Mouse (Mus musculus): ENCODE data around the gene Fpr1. TPM values are rescaled to one million over a fixed set of nuclear protein-coding genes. Genes with fewer than 3 reads are reported as not detected.
"Not testable (repeated sequence)": the region's sequence is repeated elsewhere in the genome, so short reads cannot be mapped to it uniquely, and the experiment has no call there.

The Fpr1 gene
- polyA plus RNA-seq, 1 experiment = not detected

DNA sequence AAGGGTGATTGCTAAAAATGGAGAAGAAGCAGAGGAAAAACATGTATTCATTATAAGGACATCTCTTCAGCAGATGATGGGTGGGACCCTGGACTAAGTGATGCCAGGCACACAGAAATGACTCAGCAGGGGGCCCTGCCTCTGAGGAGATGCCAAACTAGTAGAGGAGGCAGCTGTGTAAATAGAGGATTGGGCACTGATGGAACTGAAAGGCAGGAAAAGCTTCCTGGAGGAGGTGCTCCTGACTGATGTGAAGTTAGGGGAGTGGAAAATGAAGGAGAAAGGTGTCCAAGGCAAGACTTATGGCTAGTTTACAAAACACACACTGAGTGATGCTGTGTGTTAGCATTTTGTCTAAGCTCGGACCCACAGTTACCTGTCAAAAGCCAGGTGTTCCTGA lies 26.3 kb downstream of the Fpr1 start:
- Histone ChIP-seq H3K4me3 (replicated peaks) (no peak overlapping the region), H3K27me3 (ENCODE audit: control insufficient read depth) (no peaks in the 10 kb centered on the region), H3K4me1 (ENCODE audit: control insufficient read depth) (no peaks in the 10 kb centered on the region), H3K36me3 (ENCODE audit: control insufficient read depth) (no peaks in the 10 kb centered on the region), H3K9me3 (ENCODE audit: control insufficient read depth, low read length) (no peaks in the 10 kb centered on the region)
- no peak for TF ChIP-seq GATA1 (IDR thresholded peaks at IDR 0.05; ENCODE audit: low read length)
- TF ChIP-seq TAL1 (IDR thresholded peaks at IDR 0.05; ENCODE audit: low read length) = no peak

- TF ChIP-seq TAL1 (IDR thresholded peaks at IDR 0.05; ENCODE audit: low read length) (no peak), GATA1 (IDR thresholded peaks at IDR 0.05; ENCODE audit: low read length) (no peak)
- Histone ChIP-seq H3K27me3 (ENCODE audit: control insufficient read depth) (0 out of 2 replicates have a peak, but pooled peaks cover under 1% of the 10 kb centered on the region), H3K4me1 (ENCODE audit: control insufficient read depth) (no peaks in the 10 kb centered on the region), H3K4me3 (replicated peaks) (no peak overlapping the region), H3K36me3 (ENCODE audit: control insufficient read depth) (no peaks in the 10 kb centered on the region), H3K9me3 (ENCODE audit: control insufficient read depth, low read length) (no peaks in the 10 kb centered on the region)
These were observed 27.1 kb downstream of the Fpr1 start for GRCm38 (mm10) chr17:17856612-17857011.

- no peaks in the 10 kb centered on the region for H3K9me3 ChIP-seq (ENCODE audit: control insufficient read depth, low read length)
- H3K36me3 ChIP-seq (ENCODE audit: control insufficient read depth) = no peaks in the 10 kb centered on the region
- TF ChIP-seq GATA1 (IDR thresholded peaks at IDR 0.05; ENCODE audit: low read length) (no peak), TAL1 (IDR thresholded peaks at IDR 0.05; ENCODE audit: low read length) (no peak)
- no peak within 1 kb of the TSS for H3K4me3 ChIP-seq (replicated peaks)
- H3K27me3 ChIP-seq (ENCODE audit: control insufficient read depth) = peaks cover 10% of the 10 kb centered on the region
- H3K4me1 ChIP-seq (ENCODE audit: control insufficient read depth) = no peaks in the 10 kb centered on the region
These were observed 28.5 kb downstream of the Fpr1 start, which contains the start of gene Has1 for GRCm38 (mm10) chr17:17855064-17855838. Gene Has1, minus strand, starts transcription at chr17:17855205.

GRCm38 (mm10) chr17:17849906-17850712 lies 33.6 kb downstream of the Fpr1 start:
- no peaks in the 10 kb centered on the region for H3K9me3 ChIP-seq (ENCODE audit: control insufficient read depth, low read length)
- no peak overlapping the region for H3K4me3 ChIP-seq (replicated peaks)
- H3K4me1 ChIP-seq (ENCODE audit: control insufficient read depth) = peaks cover 7% of the 10 kb centered on the region
- TF ChIP-seq GATA1 (IDR thresholded peaks at IDR 0.05; ENCODE audit: low read length) (no peak), TAL1 (IDR thresholded peaks at IDR 0.05; ENCODE audit: low read length) (no peak)
- no peaks in the 10 kb centered on the region for H3K36me3 ChIP-seq (ENCODE audit: control insufficient read depth)
- peaks cover 18% of the 10 kb centered on the region for H3K27me3 ChIP-seq (ENCODE audit: control insufficient read depth)

- Histone ChIP-seq H3K36me3 (ENCODE audit: control insufficient read depth) (no peaks in the 10 kb centered on the region), H3K4me1 (ENCODE audit: control insufficient read depth) (peaks cover 7% of the 10 kb centered on the region), H3K4me3 (replicated peaks) (no peak overlapping the region), H3K27me3 (ENCODE audit: control insufficient read depth) (peaks cover 18% of the 10 kb centered on the region), H3K9me3 (ENCODE audit: control insufficient read depth, low read length) (no peaks in the 10 kb centered on the region)
- no peak for TF ChIP-seq GATA1 (IDR thresholded peaks at IDR 0.05; ENCODE audit: low read length)
- no peak for TF ChIP-seq TAL1 (IDR thresholded peaks at IDR 0.05; ENCODE audit: low read length)
These were observed 34.8 kb downstream of the Fpr1 start for GRCm38 (mm10) chr17:17848988-17849387.

GRCm38 (mm10) chr17:17845187-17846027 lies 38.3 kb downstream of the Fpr1 start:
- Histone ChIP-seq H3K4me3 (replicated peaks) (no peak overlapping the region), H3K4me1 (ENCODE audit: control insufficient read depth) (peaks cover 7% of the 10 kb centered on the region), H3K9me3 (ENCODE audit: control insufficient read depth, low read length) (no peaks in the 10 kb centered on the region), H3K27me3 (ENCODE audit: control insufficient read depth) (peaks cover 10% of the 10 kb centered on the region), H3K36me3 (ENCODE audit: control insufficient read depth) (no peaks in the 10 kb centered on the region; the same call in 1 of the 2 replicates)
- TF ChIP-seq TAL1 (IDR thresholded peaks at IDR 0.05; ENCODE audit: low read length) (no peak), GATA1 (IDR thresholded peaks at IDR 0.05; ENCODE audit: low read length) (no peak)

- H3K9me3 ChIP-seq (ENCODE audit: control insufficient read depth, low read length); H3K36me3 ChIP-seq (ENCODE audit: control insufficient read depth); H3K4me3 ChIP-seq (replicated peaks); H3K4me1 ChIP-seq (ENCODE audit: control insufficient read depth); H3K27me3 ChIP-seq (ENCODE audit: control insufficient read depth): not testable (repeated sequence)
These were observed 39.1 kb downstream of the Fpr1 start for GRCm38 (mm10) chr17:17844606-17845005.

- Histone ChIP-seq H3K9me3 (ENCODE audit: control insufficient read depth, low read length) (no peaks in the 10 kb centered on the region), H3K27me3 (ENCODE audit: control insufficient read depth) (no peaks in the 10 kb centered on the region), H3K36me3 (ENCODE audit: control insufficient read depth) (no peaks in the 10 kb centered on the region; the same call in 1 of the 2 replicates), H3K4me1 (ENCODE audit: control insufficient read depth) (peaks cover 3% of the 10 kb centered on the region), H3K4me3 (replicated peaks) (no peak overlapping the region)
- TF ChIP-seq TAL1 (IDR thresholded peaks at IDR 0.05; ENCODE audit: low read length) = no peak
- no peak for TF ChIP-seq GATA1 (IDR thresholded peaks at IDR 0.05; ENCODE audit: low read length)
These were observed 40.0 kb downstream of the Fpr1 start for GRCm38 (mm10) chr17:17843534-17844261.
